Mouse (Mus musculus): Measurements from ENCODE around the gene Syt1.

The Syt1 gene

DNA sequence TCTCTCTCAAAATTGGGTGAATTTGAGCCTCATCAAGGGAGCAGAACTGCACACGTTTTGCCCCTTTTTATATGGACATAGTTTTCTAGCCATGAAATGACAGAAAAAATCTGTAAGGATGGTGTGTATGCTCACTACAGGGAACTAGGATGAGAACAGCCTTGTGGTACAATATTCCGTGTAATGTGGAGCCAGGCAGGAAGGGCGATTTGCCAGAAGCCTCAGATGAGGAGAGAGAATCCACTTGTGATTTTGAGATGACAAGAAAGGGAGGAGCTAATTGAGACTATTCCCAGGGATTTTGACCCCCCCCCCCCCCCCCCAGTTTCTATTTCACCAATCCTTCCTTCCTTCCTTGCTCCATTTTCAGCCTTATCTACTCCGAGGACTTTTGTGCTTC is 431.4 kb downstream of the Syt1 start:
- DNase-seq (ENCODE audit: low spot score in 2 of 2): no peak

DNA sequence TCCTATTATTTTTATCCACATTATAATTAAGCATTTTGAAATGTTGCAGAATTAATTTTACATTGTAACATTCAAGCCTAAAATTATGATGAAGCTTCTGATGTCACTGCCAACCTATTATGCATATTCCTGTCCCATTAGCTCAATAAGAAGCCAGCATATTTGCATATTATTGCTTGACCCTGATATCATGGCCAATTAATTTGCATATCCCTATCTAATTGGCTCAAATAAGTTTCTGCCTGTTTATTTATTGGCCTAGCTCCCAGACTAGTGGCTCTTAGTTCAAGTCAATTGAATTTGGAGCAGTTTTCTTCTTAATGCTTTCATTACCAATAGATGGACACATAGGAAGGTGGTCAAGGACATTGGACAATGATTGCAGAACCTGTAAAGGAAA is 433.2 kb downstream of the Syt1 start:
- DNase-seq (ENCODE audit: low spot score in 2 of 2): no peak

DNA sequence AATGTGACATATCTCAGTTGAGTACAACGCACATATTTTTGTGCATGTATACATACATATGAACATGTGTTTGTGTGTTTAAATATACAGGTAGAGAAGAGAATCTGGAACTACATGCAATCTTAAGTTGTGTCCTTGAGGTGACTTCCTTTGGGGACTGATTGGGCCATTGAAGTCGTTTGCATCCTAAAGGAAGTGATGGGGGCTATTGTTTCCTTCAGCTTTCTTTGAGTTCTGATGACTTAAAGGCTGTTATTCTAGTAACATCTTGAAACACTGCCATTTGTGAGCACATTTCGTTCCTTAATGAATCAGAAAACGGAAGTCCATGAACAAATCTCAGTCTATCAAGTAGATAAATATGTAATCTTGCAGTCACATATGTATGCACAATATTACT is 438.0 kb downstream of the Syt1 start:
- DNase-seq (ENCODE audit: low spot score in 2 of 2): no peak

DNA sequence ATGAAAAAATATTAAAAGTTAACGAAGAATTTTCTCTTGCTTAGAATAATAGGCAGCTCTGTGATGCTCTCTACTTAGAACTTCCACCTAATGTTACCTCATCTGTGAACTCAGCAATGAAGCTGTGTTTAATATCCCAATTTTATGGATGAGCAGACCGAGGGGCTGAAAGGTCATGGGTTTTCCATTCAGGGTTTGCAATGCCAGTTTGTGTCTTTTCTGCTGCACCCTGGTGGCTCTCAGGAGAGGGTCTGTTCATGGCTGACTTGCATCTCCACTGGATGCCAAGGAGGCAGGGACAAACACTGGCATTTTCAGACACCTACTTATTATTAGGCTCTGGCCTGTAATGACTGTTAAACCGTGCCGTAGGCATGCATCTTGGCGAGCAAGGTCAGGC is 439.7 kb downstream of the Syt1 start:
- no peak for DNase-seq (ENCODE audit: low spot score in 2 of 2)

DNA sequence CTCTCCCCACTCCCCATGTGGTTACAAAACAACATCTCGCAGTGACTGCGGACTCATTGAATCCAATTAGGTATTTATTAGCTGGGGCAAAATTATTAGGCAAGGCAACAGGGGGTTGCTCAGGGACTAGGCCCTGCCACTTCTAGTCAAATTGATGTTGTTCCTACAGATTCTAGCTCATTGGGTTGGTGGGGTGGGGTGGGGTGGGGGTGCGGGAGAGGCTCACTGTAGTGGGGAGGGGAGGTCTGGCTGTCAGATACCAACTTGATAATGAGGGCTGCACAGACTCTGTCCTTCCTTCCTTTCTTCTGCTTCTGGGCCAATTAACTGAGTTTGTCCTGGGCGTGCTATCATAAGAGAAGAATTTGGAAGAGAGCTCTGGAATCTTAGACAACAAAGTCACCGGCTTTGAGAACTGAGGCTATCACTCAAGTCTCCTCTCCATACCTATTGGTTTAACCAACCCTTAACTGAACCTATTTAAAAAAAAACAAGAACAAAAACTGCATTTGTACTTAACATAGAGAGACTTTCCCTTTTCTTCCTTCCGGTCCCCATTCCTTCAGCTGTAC is 441.1 kb downstream of the Syt1 start:
- DNase-seq (ENCODE audit: low spot score in 2 of 2): no peak

DNA sequence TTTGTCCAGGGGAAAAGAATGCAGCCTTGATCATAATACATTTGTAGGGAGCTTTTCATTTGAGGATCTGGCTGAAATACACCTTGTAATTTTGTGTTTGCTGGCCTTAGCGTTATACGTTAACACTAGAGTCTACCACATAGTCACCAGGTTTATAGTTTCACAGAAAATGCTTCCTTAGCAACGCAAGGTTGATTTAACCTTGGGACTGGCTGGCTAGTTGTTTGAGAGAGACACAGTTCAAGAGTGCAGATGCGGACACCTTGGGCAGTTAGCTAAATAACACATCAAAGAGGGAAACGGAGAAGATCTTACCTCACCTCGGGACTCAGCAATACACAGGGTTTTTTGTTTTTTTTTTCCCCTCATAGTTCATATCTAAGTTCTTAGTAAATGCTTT is 441.9 kb downstream of the Syt1 start:
- DNase-seq (ENCODE audit: low spot score in 2 of 2): no peak

DNA sequence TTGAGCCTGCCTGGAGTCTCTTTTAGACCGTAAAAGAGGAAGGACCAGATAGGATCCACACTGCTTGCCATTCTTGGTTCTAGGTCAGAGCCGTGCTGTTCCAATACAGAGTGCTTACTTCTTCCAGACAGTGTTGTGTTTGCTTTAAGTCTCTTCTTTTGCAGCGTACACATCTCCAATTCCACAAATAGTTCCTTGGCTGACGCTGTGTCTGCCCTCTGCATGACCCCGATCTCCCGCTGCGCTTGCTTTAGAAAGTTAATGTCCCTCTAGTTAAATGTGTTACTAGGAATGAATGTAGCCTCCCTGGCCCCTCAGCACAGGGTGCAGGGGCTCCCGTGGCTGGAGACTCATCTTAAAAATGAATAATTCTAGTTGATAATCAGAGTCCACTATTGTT is 442.6 kb downstream of the Syt1 start:
- DNase-seq (ENCODE audit: low spot score in 2 of 2): no peak

DNA sequence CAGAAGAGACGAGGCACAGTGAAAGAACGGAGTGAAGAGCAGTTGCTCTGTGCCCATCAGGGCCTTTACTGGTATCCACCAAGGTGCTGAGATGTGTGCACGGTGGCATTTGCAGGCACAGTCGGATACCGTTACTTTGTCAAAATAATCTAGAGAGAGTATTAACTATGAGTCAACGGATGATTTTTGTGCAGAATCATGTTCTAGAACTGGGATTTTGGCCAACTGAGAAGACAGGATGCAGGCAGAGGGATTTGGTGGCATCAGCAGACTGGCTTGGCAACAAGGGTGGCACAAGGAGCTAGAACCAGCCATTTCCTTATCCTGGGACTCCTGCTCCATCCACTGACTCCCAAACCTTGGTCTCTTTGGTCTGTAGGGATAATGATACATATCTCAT is 443.3 kb downstream of the Syt1 start:
- DNase-seq (ENCODE audit: low spot score in 2 of 2): no peak

DNA sequence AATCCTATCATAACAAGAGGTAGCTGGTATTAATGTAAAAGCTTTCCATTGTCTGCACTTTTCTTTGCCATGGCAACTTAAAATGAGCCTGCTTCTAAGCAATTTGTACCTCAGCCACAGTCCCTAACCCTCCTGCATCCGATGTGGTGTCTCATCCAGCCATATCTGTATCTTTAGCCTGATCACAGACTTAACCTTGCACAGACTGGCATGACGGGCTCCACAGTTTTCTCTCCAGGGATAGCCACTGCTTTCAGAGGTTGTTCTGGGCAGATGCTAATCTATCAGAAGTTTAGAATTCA is 451.2 kb downstream of the Syt1 start:
- no peak for DNase-seq (ENCODE audit: low spot score in 2 of 2)

DNA sequence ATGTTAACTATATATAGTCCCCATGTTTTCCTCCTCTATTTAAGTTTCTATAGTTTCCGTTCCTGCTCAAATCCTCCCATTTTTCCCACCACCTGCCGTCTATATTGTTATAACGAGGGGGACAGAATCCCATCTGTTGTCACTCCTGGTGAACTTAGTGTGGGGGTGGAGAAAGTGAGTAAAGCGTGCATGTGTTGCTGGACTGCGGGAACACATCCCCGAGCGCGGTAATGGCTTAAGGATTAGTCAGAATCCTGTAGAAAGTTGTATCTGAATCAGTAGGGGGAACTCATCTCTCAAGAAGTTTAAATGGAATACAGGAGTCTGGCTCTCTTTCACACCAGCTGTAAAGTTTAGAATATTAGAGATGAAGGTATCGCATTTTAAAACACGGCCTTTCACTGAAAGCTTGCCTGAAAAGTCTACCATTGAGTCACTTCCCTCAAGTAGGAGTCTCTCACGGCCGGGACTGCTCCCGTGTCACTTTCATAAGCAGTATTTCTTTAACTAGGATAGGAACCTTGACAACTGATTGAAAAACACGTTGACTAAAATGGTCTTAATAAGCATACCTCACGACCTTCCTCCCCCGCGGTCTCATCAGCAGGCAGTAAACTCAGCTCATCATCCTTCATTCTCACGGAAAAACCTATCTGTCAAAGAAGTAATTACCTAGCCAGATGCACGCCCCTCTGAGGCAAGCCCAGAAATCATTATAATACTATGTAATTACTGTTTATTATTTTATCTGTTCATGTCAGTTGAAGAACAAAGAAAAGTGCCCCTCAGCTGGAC is 451.8 kb downstream of the Syt1 start:
- no peak for DNase-seq (ENCODE audit: low spot score in 2 of 2)

DNA sequence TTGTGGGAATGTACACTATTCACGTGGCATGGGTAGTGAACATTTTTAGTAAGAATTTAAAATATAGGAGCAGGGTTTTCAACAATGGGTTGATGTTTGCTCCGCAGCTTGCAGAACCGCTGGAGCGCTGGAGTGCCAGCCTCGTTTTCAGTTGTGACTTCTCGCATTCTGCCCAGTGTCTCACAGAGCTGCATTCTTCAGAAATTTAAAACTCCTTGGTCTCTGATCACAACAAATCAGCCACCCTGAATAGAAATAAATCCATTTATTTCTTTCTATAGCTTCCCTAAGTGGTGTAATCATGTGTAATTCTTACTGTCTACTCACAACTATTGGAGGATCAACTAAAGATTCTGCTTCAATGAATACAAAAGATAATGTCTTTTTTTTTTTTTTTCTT is 458.2 kb downstream of the Syt1 start:
- no peak for DNase-seq (ENCODE audit: low spot score in 2 of 2)

DNA sequence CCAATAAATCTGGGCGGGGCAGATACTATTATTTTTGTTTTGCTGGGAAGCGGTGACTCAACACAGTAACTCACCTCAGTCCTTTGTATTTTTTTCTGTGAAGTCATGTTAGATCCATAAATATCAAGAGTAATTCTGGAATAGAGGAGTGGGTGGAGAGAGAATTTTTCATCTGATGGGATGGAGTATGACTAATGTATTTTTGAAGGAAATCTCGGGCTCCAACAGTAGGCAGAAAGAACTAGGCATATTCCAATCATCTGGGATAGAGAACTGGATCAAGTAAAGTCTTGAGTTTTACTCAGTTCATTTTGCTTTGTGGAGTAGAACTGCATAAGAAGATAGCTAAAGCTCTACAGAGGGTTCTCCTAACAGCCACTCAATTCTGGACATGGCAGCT is 465.1 kb downstream of the Syt1 start:
- no peak for DNase-seq (ENCODE audit: low spot score in 2 of 2)

DNA sequence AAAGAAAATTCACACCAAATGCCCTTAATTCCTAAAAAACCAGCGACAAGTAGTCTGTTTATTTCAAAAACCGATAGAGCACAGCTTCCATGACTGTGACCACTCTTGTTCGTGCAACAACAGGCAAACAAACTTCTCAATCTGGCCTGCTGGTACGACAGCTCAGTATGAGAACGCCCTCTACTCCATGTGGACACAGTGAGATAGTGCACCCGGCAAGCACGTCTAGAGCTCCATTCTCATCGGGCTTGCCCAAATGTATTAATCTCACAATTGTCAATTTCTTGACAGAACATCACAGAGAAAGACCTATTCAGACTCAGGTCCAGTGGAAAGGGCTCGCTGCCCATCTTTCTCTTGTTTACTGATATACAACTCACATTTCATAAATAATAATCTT is 469.2 kb downstream of the Syt1 start:
- no peak for DNase-seq (ENCODE audit: low spot score in 2 of 2)

DNA sequence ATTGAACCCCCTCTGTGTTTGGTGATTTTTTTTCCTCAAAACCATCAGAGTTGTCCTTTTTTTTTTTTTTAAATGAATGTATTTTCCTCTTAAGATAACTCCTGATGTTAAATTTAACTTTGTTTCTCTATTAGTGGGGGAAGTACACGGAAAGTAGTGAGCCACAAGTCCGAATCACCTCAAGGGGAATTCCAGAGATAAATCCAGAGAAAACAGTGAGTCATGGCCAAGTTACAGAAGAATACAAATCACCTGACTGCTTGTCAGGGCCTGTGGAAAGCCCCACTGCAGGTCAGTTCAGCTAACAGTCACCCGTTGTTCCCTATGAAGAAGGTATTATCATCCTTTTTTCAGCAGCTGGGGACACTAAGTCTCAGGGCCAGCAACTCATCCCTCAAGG is 472.2 kb downstream of the Syt1 start:
- DNase-seq (ENCODE audit: low spot score in 2 of 2): no peak

DNA sequence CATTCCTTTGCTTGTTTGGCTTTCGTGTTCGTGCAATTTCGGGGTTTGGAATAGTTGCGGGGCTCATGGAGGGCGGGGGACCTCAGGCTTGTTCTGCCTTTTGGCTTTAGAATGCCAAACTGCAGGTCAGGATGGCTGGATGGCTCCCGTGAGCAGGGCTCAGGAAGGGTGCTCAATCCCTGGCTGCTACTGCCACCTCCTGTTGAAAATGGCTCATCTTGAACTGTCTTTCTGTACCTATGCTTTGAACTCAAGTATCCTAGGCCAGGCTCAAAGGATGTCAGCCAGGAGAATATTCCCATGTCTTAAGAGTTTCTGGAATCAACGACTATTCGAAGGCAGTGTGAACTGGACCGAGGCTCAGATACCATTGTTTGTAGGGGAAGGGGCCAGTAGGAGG is 473.1 kb downstream of the Syt1 start:
- no peak for DNase-seq (ENCODE audit: low spot score in 2 of 2)

DNA sequence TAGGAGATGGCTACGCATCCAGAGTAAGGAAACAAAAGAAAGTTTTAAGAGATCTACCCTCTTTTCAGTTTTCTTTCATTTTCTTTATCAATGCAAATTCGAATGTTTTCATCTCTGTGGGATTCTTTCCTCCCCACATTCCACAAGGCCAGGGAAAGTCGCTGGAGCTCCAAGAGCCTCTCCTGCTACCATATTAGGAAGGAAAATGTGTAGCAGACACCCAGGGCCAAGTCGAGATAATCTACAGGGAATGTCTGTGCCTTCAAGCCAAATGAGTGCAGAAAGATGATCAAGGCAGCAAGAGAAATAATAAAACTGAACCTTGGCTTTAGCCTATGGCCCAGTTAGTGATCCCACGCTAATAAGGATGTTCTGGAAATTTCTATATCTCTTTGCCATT is 474.9 kb downstream of the Syt1 start:
- DNase-seq (ENCODE audit: low spot score in 2 of 2): no peak

DNA sequence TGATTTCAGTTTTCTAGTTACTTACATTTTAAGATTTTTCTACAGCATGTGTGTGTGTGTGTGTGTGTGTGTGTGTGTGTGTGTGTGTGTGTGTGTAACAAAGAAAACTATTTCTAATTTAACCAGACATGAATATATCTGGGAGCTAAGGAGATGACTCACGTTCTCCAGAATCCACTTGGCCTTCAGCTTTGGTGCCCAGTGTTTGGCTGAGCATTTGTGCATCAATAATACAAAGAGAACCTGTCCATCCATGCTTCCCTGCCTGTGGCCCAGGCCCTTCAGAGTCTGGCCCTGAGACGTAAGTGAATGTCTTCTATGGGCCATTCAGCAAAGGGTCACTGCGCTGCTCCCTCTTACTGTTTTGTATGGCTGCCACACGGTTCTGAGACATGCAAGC is 476.7 kb downstream of the Syt1 start:
- no peak for DNase-seq (ENCODE audit: low spot score in 2 of 2)

DNA sequence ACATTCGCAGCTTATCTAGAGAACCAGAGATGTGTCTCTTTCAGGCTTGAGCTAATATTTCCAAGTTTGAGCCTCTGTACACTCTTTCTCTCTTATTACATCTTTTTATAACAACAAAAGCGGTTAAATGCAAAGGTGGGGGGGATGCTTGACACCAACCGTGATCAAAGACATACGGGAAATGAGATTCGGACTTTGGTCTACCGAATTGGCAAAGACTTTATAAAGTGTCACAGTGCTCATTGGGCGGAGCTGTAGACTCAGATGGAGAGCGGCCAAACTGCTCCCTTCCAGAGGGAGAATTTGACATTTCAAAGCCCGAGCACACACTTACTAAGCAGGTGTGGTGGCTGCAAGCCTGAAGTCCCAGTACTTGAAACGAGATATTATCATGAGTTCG is 477.9 kb downstream of the Syt1 start:
- DNase-seq (ENCODE audit: low spot score in 2 of 2): no peak

DNA sequence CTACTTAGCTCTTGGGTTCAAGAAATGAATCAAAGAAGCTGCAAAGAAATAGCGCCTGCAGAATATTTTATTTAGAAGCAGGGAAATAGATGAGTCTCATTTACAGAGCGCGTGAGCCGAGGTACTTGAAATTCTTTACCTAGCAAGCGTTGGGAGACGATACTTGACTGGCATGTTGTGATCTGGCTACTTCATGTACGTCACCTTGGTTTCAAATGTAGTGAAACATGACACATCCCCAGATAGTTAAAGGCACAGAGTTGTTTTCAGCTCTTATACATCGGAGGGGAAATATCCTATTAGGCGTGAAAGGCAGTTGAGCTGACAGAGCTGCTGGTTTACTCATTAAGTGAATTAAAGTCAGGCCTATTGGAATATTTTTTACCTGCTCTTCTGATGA is 478.5 kb downstream of the Syt1 start:
- DNase-seq (ENCODE audit: low spot score in 2 of 2): no peak

DNA sequence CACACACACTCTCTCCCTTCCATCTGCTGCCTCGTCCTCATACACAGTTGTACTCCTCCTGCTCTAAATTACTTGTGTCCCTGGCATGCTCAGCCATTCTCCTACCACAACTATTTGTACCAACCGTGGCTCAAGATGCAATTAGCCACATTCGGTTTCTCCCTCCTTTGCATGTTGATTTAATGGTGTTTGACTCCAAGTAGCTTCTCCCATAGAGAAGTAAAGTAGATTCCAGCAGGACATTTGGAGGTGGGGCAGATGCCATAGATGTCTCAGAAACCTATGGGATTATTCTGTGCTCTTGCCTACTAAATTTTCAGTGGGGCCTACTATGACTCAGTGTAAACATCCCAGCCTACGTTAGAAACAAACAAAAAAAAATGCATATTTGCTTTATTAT is 479.1 kb downstream of the Syt1 start:
- no peak for DNase-seq (ENCODE audit: low spot score in 2 of 2)

DNA sequence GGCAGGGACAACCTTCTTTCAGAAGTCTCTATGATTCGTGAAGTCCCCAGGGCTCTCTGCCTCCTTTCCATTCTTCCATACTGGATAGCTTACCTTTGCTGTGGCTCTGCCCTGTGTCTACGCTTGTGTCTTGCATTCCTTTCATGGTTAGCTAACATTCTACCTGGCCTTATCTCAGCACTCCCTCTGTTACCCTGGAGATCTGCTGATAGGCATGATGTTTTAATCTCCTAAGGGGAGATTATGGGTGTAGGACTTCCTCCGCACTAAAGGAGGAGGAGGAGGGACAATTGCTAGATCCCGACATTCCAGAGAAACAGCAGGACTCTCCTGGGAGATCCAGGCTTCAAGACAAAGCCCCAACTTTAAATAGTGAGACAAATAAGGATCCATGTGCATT is 479.7 kb downstream of the Syt1 start:
- DNase-seq (ENCODE audit: low spot score in 2 of 2): no peak

DNA sequence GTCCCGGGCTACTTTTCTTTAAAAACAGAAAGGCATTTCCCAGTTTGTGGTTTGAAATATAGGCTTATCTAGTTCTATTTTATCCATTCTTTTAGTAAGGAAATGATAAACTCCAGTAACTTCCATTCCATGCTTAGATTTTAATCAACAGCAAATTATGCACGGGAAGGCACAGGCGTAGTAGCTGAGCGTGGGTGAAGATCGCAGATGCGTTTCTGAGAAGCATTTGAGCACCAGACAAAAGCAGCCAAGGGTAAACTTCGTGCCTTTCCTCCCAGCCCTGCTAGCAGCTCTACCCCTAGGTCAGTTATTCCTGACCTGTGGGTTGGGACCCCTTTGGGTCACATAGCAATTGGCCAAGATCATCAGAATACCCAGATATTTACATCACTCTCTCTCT is 482.4 kb downstream of the Syt1 start:
- DNase-seq (ENCODE audit: low spot score in 2 of 2): no peak

DNA sequence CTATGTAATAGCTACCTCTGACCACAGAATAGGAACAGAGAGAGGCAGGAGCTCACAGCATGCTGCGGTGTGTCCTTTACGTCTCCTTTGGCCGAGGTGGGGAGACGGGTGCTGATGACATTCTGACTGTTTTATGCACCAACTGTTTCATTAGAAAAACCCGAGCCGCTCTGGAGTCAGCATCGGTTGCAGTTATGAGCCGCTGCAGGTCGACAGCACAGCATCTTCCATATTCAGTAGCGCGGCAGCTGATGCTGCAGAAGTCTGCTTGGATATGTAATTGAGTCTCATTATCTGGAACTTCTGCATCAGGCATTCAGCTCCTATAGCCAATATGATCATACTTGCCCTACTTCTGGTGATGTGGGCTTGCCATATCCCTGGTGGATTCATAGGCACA is 485.3 kb downstream of the Syt1 start:
- DNase-seq (ENCODE audit: low spot score in 2 of 2): no peak

DNA sequence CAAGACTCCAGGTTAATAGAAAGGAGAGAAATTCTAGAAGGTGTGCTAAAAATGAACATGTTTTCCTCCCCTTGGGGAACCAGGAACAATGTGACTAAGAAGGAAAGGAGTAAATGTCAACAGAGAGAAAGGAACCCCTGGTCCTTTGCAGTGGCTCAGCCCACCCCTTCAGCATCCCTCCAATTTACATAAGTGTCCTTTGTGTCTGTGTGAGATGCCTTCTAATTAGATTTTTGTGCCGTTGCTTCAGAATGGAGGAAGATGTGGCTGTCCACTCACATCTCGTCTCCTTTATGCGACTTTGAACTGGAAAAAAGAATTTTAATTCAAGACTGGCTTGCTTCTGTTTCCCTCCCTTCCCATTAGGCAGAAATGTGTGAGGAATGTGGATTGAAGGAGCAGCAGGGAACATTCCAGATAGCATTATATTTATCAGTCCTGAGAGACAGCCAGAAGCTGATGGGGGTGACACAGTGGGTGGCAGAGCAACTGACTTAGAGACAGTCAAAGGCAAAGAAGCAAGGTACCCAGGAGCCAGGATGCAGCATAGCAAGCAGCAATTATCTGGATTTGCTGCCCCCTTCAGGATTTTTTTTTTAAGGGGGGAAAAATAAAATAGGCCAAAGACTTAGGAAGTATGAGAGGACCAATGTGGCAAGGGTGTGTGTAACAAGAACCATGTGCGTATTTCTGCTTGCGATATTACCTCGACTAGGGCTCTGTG is 486.3 kb downstream of the Syt1 start:
- DNase-seq (ENCODE audit: low spot score in 2 of 2): no peak
